Mouse (Mus musculus) cerebellum, adult 2 months (tissue): ENCODE results near the gene Smco4.

Source experiments
- CTCF ChIP-seq: fragments of 200-500 bp; IDR thresholded peaks from 2 replicates; pipeline ENCODE4 v1.5.1; 2011; ENCODE audit warnings: low read depth, mild to moderate bottlenecking, control low read depth, low read length, moderate library complexity, borderline replicate concordance; ENCODE audit not compliant: insufficient read depth
- POLR2A ChIP-seq: fragments of 200-500 bp; IDR thresholded peaks from 2 replicates; pipeline ENCODE4 v1.6.1; 2011; ENCODE audit warnings: low read length, control low read depth, borderline replicate concordance; ENCODE audit not compliant: insufficient read depth

DNA sequence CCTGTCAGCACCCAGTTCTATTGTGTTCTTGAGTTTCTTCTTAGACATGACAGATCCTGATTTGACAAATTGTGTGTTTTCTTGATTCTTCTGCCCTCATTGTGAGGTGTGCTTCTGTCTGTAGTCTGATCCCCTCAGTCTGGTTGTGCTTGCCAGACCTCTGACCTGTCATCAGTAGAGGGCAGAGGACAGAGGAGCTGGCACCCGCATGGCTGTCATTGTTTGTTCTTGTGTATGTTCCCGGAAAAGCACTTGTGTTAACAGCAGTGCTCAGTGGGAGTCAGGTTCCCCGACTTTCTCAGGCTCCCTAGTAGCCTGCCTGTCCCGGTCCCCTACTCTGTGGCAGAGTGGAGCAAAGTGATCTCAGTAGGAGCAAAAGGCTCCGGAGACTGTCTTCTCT, 42.2 kb downstream of the Smco4 start:
- TF ChIP-seq CTCF (no peak), POLR2A (no peak)
